Mouse (Mus musculus) skeletal muscle tissue, adult 2 months (tissue): ENCODE measurements around the gene Tmem178.

Source experiments
- DNase-seq: peaks from one replicate; pipeline ENCODE4 v3.0.0-alpha.2; 2012; ENCODE audit warnings: low read depth, low spot score

The Tmem178 gene

DNA sequence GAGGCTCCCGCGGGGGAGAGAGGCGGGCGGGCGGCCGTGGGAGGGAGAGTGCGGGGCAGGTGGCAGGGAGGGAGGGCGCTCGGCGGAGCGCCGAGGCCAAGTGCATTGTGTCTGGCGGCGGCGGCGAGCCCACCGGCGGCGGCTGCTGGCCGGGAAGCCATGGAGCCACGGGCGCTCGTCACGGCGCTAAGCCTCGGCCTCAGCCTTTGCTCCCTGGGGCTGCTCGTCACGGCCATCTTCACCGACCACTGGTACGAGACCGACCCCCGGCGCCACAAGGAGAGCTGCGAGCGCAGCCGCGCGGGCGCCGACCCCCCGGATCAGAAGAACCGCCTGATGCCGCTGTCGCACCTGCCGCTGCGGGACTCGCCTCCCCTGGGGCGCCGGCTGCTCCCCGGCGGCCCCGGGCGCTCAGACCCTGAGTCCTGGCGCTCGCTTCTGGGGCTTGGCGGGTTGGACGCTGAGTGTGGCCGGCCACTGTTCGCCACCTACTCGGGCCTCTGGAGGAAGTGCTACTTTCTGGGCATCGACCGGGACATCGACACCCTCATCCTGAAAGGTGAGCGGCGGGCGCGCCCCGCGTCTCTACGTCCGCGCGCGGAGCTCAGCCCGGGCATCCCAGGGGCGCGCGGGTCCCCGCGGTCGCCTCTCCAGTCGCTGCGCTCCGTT is at the start of gene Tmem178:
Gene Tmem178, plus strand, starts transcription at position 103 of the 669 bp plus-strand sequence.
- DNase-seq = no peak

DNA sequence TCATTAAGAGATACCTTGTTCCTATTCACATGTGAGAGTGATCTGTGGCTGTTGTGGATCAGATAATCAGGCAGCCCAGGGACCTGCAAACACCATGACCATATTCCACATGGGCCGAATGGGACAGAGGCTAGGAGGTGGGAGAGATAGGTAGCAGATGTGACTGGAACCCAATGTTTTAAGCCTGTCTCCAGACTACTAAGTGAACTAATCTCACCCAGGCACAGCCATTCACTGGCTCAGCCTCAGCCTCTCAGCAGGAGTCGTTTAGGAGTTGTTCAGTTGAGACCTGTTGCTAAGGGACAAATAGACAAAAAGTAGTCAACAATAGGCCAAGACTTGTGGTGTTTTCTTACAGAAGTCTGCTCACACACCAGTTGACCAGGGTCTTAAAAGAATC is 48.0 kb upstream of the Tmem178 start:
- no peak for DNase-seq

DNA sequence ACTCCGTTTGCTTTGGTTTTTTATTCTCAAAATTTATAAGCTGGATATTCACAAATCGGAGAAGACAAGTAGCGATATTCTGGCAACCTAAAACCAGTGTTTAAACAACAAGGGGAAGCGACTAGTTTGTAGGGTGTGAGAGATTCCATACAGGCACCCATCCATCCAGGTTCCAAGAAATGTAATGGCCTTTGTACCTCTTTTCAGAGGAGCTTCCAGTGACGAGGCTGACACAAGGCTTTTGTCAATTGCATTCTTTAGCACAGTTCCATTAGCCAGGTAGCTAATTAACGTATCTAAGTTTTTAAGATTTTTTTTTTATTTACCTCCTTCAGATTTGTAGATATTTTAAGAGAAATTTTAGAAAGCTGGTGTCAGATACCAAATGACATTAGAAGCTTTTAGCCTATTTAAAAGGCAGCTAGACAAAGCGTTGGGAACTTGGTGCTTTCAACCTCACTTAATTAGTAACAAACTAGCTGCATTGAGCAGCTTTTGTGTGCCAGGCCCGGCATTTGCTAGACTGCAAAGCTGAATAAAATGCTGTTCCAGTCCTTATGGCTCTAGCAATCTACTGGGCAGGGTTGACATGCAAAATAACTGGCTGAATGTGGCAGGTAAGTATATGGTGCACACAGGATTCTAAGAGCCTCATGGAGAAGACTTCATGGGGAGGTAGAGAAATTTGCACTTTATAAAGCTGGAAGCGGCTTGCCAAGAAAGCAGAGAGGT is 46.6 kb upstream of the Tmem178 start:
- DNase-seq = no peak

DNA sequence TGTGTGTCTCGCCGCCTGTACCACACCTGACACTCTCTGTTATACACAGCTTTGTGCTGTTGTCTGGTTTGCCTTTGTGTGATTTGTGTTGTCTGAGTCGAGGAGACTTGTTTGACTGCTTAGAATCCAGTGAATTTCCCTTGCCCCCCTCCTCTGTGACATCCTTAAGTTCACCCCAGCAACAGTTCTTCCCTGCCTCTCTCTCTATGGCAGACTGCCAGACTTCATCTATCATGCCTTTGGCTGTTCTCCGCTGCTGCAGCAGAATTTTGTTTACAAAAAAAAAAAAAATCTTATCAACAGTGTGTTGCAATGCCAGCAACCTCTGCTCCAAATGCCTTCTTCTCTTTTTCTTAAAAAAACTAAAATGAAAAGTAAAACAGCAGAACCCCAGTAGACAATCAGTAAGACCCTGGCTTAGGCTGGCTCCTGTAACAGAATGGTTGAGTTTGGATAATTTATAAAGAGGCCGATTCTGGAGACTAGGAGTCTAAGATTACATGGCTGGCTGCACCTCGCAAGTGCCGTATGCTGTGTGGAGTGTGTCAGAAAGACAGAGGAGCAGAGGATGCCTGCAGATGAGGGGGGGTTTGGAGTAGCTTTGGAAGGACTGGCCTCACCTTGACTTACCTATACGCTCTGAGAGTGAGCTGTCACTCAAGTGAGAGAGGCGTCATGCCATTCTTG is 44.8 kb upstream of the Tmem178 start:
- DNase-seq = peak; percentile 26

DNA sequence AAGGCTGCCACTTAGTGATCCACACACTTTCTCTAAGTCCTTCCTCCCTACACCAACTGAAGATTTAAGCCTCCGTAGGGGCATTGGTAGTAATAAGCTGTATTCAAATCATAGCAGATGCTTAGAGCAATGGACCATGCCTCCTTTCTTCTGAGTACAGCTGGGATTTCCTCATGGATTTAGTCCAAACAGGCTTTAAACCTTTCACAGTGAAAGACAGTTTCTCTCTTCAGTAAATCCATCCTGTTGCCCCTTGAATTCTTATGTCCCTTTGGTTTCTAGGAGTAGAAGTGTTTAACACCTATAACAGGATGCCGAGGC is 44.3 kb upstream of the Tmem178 start:
- no peak for DNase-seq

DNA sequence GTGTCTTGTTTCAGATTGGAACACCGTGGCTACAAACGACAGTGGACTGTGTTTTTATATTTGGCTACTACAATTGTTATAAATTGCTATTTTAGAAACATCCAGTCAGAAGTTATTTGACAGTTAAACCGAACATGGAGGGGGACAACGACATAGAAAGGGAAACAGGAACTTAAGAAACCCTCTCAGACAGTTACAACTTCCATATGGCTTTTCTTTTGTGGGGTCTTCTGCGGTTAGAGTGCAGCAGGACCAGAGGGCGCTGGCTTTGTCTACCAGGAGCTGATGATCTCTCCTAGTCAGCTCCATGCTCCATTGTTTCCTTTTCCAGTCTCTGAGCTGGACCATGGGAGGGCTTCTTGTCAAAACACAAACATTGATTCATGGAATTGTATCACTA is 42.5 kb upstream of the Tmem178 start:
- no peak for DNase-seq

DNA sequence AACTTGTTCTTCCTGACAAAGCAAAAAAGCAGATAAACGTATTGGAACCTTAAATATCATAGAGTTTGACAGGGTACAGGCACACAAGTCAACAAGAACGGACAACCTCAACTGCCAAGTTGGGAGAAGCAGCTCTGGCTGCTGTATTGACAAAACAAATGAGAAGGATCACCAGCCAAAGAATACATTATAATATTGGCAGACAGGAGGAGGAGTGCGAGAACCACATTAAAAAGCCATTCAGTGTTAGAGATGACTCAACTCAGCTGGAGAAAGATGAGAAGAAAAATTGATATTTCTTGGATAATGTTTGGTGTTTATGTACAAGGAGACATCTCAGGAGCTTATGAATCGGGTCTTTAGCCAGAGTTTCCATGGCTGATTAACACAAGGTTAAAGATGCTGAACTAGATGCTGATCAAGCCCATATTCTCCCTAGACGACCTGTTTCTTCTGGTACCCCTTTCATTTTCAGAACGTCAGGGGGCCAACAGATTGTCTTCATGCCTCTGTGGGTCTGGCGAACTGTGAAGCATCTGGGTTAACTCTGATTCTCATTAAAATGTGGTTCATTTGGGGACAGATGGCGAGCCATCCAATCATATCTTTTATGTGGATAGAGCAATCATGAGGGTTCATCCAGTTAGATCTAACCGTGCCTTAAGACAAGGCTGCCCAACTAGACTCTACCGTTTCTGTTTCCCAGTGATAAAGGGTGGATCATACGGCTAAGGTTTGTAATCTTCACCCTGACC is 41.1 kb upstream of the Tmem178 start:
- DNase-seq = no peak

DNA sequence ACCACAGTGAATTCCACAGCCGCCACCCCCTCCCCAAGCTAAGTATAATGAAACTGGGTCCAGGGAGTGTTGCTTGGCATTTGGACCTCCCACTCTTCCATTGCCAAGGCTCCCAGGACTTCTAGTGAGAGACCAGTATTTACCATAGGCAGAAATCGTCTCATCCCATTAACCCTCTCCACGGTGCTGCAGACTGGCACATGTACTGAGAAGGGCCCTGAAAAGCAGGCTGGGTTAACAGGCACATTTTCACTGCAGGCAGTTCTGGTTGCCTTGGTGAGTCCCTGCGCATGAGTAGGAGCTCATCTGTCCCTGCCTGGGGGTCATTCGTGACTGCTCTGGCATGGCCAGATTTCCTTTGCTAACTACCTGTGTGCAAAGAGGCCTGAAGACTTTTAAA is 40.4 kb upstream of the Tmem178 start:
- no peak for DNase-seq

DNA sequence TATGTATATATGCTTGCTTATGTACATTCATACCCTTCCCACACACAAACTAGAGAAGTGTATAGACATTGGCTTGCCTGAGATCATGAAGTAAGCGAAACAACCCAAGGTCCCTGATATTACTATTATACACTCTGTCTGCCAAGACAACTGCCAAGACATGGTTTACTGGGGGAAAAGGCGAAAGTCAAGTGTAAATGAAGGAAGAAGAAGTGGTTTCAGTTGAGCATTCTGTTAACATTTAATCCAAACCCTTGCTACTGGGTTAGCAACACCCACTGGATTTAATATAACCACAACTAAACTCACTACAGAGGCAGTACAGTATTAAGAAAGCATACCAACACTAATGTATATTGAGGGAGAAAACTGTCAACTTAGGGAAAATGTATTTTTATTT is 28.8 kb upstream of the Tmem178 start:
- DNase-seq = no peak

DNA sequence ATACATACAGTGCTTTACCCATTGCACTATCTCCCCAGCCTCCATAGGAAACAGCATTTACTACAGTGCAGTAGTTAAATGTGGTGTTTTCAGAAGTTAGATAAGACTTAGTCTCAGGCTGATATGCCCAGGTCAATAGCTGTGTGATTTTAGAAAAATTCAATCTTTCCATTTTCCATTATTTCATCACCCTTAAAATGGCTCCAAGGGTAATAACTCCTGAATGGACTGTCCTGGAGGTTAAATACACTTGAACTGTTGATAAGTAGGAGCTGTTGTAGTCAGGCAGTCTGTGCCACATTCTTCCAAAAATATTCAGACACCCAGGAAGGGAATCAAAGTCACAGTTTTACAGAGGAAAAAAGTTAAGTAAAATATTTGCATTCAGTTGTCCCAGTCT is 25.2 kb upstream of the Tmem178 start:
- DNase-seq = no peak

DNA sequence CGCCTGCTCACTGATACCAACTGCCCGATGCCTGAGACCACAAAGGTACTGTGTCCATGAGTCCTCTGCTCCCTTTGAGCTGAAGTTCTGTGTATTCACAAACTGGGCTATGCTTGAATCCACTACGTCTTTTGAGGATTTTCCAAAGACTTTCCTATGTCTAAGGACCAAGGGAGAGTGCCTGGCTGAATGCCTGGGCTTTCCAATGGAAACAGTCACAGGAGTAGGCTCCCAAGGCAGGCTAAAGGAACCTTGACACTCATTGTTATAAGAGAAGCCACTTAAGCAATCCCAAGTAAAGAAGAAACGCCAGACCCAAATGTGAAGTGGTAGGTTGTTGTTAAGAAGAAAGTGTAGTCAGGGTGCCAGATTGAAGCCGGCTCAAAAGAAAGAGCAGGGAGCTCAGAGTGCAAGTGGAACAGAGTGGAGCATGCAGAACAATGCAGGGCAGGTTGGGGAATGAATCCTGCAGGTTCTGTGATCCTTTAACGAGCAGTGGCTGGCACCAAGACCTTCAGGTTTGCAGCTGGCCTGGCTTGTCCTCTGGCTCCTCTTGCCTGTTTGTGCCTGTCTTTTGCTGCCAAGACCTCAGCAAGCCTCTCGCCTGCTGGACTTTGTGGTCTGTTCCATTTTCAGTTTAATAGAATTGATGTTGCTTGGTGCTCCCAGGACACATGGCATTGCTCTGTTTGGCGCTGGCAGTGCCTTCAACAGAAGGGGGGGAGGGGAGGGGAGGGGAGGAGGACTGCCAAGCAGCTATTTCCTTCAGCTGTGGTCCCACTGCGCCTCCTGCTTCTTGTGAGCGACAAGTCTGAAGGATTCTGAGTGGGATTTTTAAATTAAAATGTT is 22.9 kb upstream of the Tmem178 start:
- peak; percentile 33 for DNase-seq

DNA sequence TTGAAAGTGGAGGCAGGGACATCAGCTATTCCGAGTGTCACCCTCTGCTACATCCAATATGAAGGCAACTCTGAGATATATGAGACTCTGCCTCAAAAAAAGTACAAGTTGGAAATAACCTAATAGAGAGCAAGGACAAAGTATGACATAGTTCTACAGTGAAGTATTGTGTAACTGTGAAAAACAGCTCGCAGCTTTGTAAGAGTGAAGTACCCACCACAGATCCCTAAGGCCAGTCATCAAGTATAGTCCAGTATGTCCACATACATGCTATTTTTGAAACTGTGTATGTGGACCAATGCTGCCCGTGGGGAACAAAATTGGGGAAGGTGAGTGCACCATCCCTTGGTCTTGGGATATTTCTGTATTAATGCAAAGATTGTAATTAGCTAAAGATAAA is 18.9 kb upstream of the Tmem178 start:
- no peak for DNase-seq

DNA sequence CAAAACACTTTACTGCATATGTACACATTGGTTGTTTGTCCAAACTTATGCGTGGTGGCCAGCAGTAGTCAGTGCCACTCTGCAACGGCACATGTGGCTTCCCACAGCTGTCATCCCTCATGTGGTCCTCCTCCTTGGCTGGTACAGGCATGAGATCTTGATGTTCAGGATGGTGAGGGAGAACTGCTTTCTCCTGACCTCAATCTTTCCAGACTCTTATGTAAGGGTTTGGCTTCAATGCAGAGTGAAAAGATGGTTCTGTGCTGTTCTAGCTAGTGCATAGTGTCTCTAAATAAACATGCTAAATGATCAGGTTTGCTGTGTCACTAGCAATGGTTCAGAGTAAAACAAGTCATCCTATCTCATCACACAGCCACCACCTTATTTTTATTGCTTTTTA is 17.3 kb upstream of the Tmem178 start:
- DNase-seq = no peak

DNA sequence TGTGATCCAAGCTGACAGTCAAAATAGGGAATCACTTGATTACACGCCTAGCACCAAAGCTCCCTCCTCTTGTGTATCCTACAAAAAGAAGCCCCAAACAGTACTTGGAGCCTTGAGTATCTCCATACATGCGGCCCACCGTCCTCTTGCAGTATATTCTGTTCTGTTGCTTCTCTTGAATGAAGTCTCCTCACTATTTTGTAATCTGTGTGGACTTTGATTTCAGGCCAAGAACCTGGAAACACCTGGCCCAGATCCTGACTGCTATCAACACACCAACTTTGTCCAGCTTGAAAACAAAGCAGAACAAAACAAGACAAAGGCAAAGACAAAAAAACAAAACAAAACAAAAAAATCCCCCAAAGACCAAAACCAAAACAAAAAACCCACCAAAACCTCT is 11.7 kb upstream of the Tmem178 start:
- DNase-seq = no peak

DNA sequence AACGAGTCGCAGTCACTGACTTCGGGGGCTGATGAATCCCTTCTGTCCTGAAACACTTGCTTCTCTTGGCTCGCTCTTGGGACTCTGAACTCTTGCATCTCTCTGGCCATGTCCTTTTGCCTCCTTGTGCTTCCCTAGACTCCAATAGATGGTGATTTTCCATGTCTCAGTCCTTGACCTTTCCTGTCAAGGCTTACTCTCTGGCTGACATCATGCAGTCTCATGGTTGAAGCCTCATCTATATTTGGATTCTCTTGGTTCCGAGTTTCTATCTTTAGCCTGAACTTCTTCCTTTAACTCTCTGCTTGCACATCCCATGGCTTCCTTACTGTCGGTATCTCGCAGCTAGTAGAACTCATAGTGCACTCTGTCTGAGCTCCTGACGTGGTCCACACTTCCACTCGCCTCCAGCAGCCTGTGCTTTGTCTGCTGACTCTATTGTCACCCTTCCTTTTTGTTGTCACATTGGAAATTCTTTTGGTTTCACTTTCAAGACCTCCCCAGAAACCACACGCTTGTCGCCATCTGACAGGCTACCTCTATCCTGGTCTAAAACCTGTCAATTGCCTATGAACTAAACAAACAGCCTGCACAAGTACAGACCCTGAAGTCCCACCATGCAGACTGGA is 10.9 kb upstream of the Tmem178 start:
- DNase-seq = peak; percentile 65

DNA sequence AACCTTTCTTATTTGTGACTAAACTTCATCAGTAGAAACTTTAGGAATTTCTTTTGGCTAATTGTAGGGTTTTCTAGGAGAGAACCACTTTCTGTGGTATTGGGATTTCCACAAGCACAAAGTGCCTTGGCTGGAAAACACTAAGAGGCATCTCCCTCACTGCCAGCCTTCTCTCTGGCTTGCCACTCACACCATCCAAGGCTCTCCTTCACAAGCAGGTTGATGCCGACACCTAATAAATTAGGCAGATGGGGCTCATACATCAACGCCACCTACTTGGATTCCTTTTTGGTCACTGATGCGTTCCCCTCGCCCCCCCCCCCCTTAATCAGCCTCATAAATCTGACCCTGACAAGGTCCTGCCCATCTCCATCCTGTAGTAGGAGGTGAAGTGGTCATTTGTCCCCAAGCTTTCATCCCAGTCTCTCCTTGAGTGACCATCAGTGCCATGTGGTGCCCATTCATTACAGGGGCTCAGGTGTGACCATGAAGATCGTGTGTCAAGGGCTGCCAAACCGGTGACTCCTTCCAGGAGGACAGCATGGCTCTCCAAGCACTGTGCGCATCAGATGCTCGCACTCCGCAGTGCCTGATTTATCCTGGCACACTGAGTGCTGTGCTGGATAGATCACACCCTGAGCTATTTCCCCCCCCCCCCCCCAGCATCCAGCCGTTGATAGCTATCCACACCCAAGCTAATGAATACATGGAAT is 8.5 kb upstream of the Tmem178 start:
- peak; percentile 10 for DNase-seq

DNA sequence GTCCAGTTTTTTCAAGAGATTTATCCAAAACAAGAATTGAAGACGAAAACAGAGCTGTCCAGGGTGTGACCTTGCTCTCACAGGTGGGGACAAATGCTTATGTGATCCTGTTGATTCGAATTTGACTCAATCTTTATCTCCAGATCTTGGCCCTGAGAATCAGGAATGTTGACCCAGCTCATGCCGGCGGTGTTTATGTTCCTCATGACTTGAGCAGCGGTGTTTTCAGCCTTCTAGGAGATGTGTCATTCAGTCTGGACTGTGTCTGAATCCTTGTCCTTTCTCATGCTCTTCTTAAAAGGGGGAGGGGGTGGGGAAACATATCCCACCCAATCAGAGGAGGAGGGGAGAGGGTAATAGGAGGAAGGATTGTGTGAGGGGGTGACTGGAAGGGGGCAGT is 7.9 kb upstream of the Tmem178 start:
- DNase-seq = no peak

DNA sequence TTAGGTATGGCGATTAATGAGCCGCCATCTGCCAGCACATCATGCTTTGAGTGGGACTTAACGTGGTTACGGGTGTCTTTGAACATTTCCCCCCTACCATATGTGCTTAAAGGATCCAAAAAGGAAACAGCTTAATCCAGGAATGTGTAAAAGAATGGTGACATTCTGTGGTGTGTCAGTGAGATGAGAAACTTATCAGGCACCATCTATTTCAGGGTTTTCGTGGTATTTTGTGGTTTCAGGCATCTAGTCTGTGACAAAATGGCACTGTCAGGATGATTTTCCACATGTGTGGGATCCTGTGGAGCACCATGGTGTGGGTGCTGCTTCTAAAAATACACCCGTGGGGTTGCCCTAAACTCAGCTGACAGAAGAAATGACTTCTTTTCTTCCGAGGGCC is 4.6 kb upstream of the Tmem178 start:
- no peak for DNase-seq

DNA sequence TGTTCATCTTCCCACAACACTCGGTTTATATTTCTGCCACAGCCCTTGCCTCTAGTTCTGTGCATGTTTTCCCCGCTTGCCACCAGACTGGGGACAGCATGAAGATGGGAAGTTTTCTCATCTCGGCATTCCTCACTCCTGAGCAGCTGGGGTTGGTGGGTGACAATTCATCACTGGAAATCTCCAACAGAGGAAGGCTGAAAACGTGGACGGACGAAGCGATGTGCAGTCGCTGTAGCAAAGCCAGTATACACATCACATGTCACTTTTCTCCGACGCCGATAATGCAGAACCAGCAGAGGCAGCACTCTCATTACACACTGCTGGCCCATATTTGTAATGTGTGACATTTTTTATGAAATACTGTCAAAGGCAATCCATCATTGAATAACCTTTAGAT is 2.6 kb upstream of the Tmem178 start:
- no peak for DNase-seq

DNA sequence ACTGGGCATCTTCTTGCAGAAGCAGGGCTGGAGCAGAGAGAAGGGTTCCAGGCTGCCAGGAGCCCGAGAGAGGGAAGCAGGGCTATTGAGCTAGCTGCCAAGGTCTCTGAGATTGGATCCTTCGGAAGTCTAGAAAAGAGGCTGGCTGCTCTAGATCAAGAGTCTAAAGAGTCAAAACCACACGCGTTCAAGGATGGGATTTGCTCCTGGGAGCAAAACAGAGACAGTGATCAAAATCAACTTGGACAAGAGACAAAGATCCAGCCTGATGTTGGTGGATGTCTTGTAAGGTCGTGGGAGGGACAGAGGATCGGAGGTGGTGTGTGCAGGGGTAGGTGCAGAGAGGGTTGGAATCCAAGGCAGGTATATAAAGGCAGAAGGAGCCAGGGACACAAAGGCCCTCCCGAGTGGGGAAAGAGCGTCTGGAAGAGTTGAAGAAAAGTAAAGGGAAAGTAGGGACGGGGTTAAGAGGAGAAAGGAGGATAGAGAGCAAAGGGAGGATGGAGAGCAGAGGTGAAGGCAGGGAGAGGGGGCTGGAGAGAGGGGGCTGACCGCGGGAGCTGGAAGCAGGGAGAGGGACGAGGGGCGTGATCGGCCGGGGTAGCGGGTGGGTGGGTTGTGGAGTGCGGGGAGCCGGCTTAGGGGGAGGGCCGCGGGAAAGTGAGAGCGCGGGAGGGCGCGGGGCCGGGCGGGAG is 450 bp upstream of the Tmem178 start:
- no peak for DNase-seq
